Mouse (Mus musculus) mouse embryonic stem cell (cell line): ENCODE data around the gene Mmp17.

ENCODE experiments used
- in situ Hi-C, 2 experiments: fragments of 300-500 bp; cut with MboI; formaldehyde crosslinking; loops; 1 replicate in 1 of 2; 3 replicates in 1 of 2; pipeline ENCODE4 v1.14.3; 2019 to 2020; ENCODE audit warnings: low sequenced_read_pairs in 2 of 2, low pct_unique_long_range_greater_than_20kb in 1 of 2, mixed read lengths in 1 of 2; ENCODE audit not compliant: unreplicated experiment in 1 of 2

The Mmp17 gene

GRCm38 (mm10) chr5:129583761-129584582 is at the start of gene Mmp17:
Gene Mmp17 (plus strand): TSS chr5:129584169.
- in situ Hi-C loops, result loop anchor here (10.0 to 25.0 kb wide), 4 partner anchors 199 to 519 kb away; no protein-coding TSS in a partner anchor

- in situ Hi-C loops, result no loop called here
These were observed 49.5 kb upstream of the Mmp17 start for GRCm38 (mm10) chr5:129534500-129534899.

GRCm38 (mm10) chr5:129535021-129535420 is 48.9 kb upstream of the Mmp17 start:
- in situ Hi-C loops, result no loop called here

GRCm38 (mm10) chr5:129535431-129535830 is 48.5 kb upstream of the Mmp17 start:
- in situ Hi-C loops, result no loop called here

GRCm38 (mm10) chr5:129538826-129539225 is 45.1 kb upstream of the Mmp17 start:
- in situ Hi-C loops, result no loop called here

GRCm38 (mm10) chr5:129542236-129542635 is 41.7 kb upstream of the Mmp17 start:
- in situ Hi-C loops, result no loop called here

GRCm38 (mm10) chr5:129545787-129546186 is 38.2 kb upstream of the Mmp17 start:
- in situ Hi-C loops, result no loop called here

- in situ Hi-C loops, result no loop called here
These were observed 34.3 kb upstream of the Mmp17 start for GRCm38 (mm10) chr5:129549716-129550115.

GRCm38 (mm10) chr5:129550790-129551189 is 33.2 kb upstream of the Mmp17 start:
- in situ Hi-C loops, result no loop called here

GRCm38 (mm10) chr5:129551991-129552390 is 32.0 kb upstream of the Mmp17 start:
- in situ Hi-C loops, result no loop called here

GRCm38 (mm10) chr5:129553642-129554041 is 30.3 kb upstream of the Mmp17 start:
- in situ Hi-C loops, result no loop called here

GRCm38 (mm10) chr5:129558591-129558990 is 25.4 kb upstream of the Mmp17 start:
- in situ Hi-C loops, result loop anchor here in 1 of 2 experiments (5.0 kb wide), 1 partner anchor 46 kb away; no protein-coding TSS in a partner anchor

- in situ Hi-C loops, result loop anchor here in 1 of 2 experiments (5.0 kb wide), 1 partner anchor 47 kb away; no protein-coding TSS in a partner anchor
These were observed 24.7 kb upstream of the Mmp17 start for GRCm38 (mm10) chr5:129559283-129559682.

- in situ Hi-C loops, result no loop called here
These were observed 21.6 kb upstream of the Mmp17 start for GRCm38 (mm10) chr5:129562342-129562741.

- in situ Hi-C loops, result no loop called here
These were observed 15.4 kb upstream of the Mmp17 start for GRCm38 (mm10) chr5:129568596-129568995.

- in situ Hi-C loops, result loop anchor here in 1 of 2 experiments (25.0 kb wide), 2 partner anchors 241 to 391 kb away; no protein-coding TSS in a partner anchor
These were observed 5.8 kb upstream of the Mmp17 start for GRCm38 (mm10) chr5:129578201-129578600.

GRCm38 (mm10) chr5:129580046-129580445 is 3.9 kb upstream of the Mmp17 start:
- in situ Hi-C loops, result loop anchor here (10.0 to 25.0 kb wide), 4 partner anchors 195 to 515 kb away; no protein-coding TSS in a partner anchor

- in situ Hi-C loops, result loop anchor here (10.0 to 25.0 kb wide), 4 partner anchors 196 to 516 kb away; no protein-coding TSS in a partner anchor
These were observed 3.4 kb upstream of the Mmp17 start for GRCm38 (mm10) chr5:129580572-129580971.

GRCm38 (mm10) chr5:129581015-129581414 is 3.0 kb upstream of the Mmp17 start:
- in situ Hi-C loops, result loop anchor here (10.0 to 25.0 kb wide), 4 partner anchors 196 to 516 kb away; no protein-coding TSS in a partner anchor

GRCm38 (mm10) chr5:129583331-129583730 is 638 bp upstream of the Mmp17 start:
- in situ Hi-C loops, result loop anchor here (10.0 to 25.0 kb wide), 4 partner anchors 199 to 519 kb away; no protein-coding TSS in a partner anchor
